Mouse (Mus musculus): ENCODE measurements at regions not wholly inside any gene's neighbourhood (a gene's known extent, or its start where the extent isn't known, plus 50 kb on each side); places are given as distances from the start of the nearest gene placed in this dataset.

- no peaks in the 10 kb centered on the region for H3K36me3 ChIP-seq (ENCODE audit: control insufficient read depth, insufficient read depth, low read length)
- no peak overlapping the region for H3K4me3 ChIP-seq
- no peak for TF ChIP-seq EP300 (IDR thresholded peaks at IDR 0.05; ENCODE audit: insufficient read depth, low read depth, low read length)
- no peak for TF ChIP-seq POLR2A (IDR thresholded peaks at IDR 0.05; ENCODE audit: insufficient read depth, low read depth, low read length)
- TF ChIP-seq CTCF (IDR thresholded peaks at IDR 0.05), result no peak
- H3K79me2 ChIP-seq (replicated peaks; ENCODE audit: control insufficient read depth, insufficient read depth, low read length), result no peaks in the 10 kb centered on the region
- no peaks in the 10 kb centered on the region for H3K27me3 ChIP-seq (ENCODE audit: control insufficient read depth, insufficient read depth, low read length)
- peaks cover 3% of the 10 kb centered on the region for H3K4me1 ChIP-seq (ENCODE audit: control insufficient read depth, insufficient read depth, low read length)
- intact Hi-C loops (cut with DNase I), result no loop called here
- WGBS, result 89% methylated on average over 8 of the region's 8 CpGs
- H3K27ac ChIP-seq, result no peak overlapping the region
- DNase-seq, result no peak
- no peak overlapping the region for H3K9ac ChIP-seq (ENCODE audit: low read depth, low read length)
Measured at GRCm38 (mm10) chr12:54456731-54457130, 199.6 kb downstream of the Sptssa start.

- Histone ChIP-seq H3K27me3 (ENCODE audit: control insufficient read depth, insufficient read depth, low read length) (no peaks in the 10 kb centered on the region), H3K9ac (ENCODE audit: low read depth, low read length) (no peak overlapping the region), H3K79me2 (replicated peaks; ENCODE audit: control insufficient read depth, insufficient read depth, low read length) (no peaks in the 10 kb centered on the region), H3K4me3 (no peak overlapping the region), H3K4me1 (ENCODE audit: control insufficient read depth, insufficient read depth, low read length) (peaks cover 3% of the 10 kb centered on the region), H3K27ac (no peak overlapping the region), H3K36me3 (ENCODE audit: control insufficient read depth, insufficient read depth, low read length) (no peaks in the 10 kb centered on the region)
- WGBS, result 78% methylated on average over 10 of the region's 10 CpGs
- intact Hi-C loops (cut with DNase I), result loop anchor here (5.0 kb wide), 1 partner anchor 47 kb away; no protein-coding TSS in a partner anchor
- peak in 1 of 2 experiments; percentile 14 for DNase-seq
- TF ChIP-seq POLR2A (IDR thresholded peaks at IDR 0.05; ENCODE audit: insufficient read depth, low read depth, low read length) (no peak), CTCF (IDR thresholded peaks at IDR 0.05) (no peak), EP300 (IDR thresholded peaks at IDR 0.05; ENCODE audit: insufficient read depth, low read depth, low read length) (no peak)
Measured at GRCm38 (mm10) chr12:54454606-54455005, 201.8 kb downstream of the Sptssa start.

GRCm38 (mm10) chr12:54453343-54453742, 203.0 kb downstream of the Sptssa start:
- H3K79me2 ChIP-seq (replicated peaks; ENCODE audit: control insufficient read depth, insufficient read depth, low read length), result no peaks in the 10 kb centered on the region
- H3K27ac ChIP-seq, result no peak overlapping the region
- H3K4me1 ChIP-seq (ENCODE audit: control insufficient read depth, insufficient read depth, low read length), result no peaks in the 10 kb centered on the region
- DNase-seq, result peak; percentile 40 to 47
- no peak for TF ChIP-seq EP300 (IDR thresholded peaks at IDR 0.05; ENCODE audit: insufficient read depth, low read depth, low read length)
- TF ChIP-seq CTCF (IDR thresholded peaks at IDR 0.05), result no peak
- TF ChIP-seq POLR2A (IDR thresholded peaks at IDR 0.05; ENCODE audit: insufficient read depth, low read depth, low read length), result no peak
- H3K4me3 ChIP-seq, result no peak overlapping the region
- 59% methylated on average over 4 of the region's 4 CpGs for WGBS
- intact Hi-C loops (cut with DNase I), result loop anchor here (5.0 kb wide), 1 partner anchor 46 kb away; no protein-coding TSS in a partner anchor
- H3K27me3 ChIP-seq (ENCODE audit: control insufficient read depth, insufficient read depth, low read length), result no peaks in the 10 kb centered on the region
- no peak overlapping the region for H3K9ac ChIP-seq (ENCODE audit: low read depth, low read length)
- H3K36me3 ChIP-seq (ENCODE audit: control insufficient read depth, insufficient read depth, low read length), result no peaks in the 10 kb centered on the region

- Histone ChIP-seq H3K36me3 (ENCODE audit: control insufficient read depth, insufficient read depth, low read length) (no peaks in the 10 kb centered on the region), H3K9ac (ENCODE audit: low read depth, low read length) (no peak overlapping the region), H3K4me3 (no peak overlapping the region), H3K27me3 (ENCODE audit: control insufficient read depth, insufficient read depth, low read length) (no peaks in the 10 kb centered on the region), H3K4me1 (ENCODE audit: control insufficient read depth, insufficient read depth, low read length) (no peaks in the 10 kb centered on the region), H3K79me2 (replicated peaks; ENCODE audit: control insufficient read depth, insufficient read depth, low read length) (no peaks in the 10 kb centered on the region), H3K27ac (no peak overlapping the region)
- 81% methylated on average over 10 of the region's 10 CpGs for WGBS
- TF ChIP-seq CTCF (IDR thresholded peaks at IDR 0.05), result no peak
- TF ChIP-seq EP300 (IDR thresholded peaks at IDR 0.05; ENCODE audit: insufficient read depth, low read depth, low read length), result no peak
- intact Hi-C loops (cut with DNase I), result loop anchor here (5.0 kb wide), 1 partner anchor 43 kb away; no protein-coding TSS in a partner anchor
- DNase-seq, result no peak
Measured at GRCm38 (mm10) chr12:54450369-54450768, 206.0 kb downstream of the Sptssa start.

GRCm38 (mm10) chr12:54448221-54448620, 208.2 kb downstream of the Sptssa start:
- 55% methylated on average over 2 of the region's 2 CpGs for WGBS
- Histone ChIP-seq H3K4me1 (ENCODE audit: control insufficient read depth, insufficient read depth, low read length) (no peaks in the 10 kb centered on the region), H3K79me2 (replicated peaks; ENCODE audit: control insufficient read depth, insufficient read depth, low read length) (no peaks in the 10 kb centered on the region), H3K36me3 (ENCODE audit: control insufficient read depth, insufficient read depth, low read length) (no peaks in the 10 kb centered on the region), H3K27ac (no peak overlapping the region), H3K4me3 (no peak overlapping the region), H3K27me3 (ENCODE audit: control insufficient read depth, insufficient read depth, low read length) (no peaks in the 10 kb centered on the region), H3K9ac (ENCODE audit: low read depth, low read length) (no peak overlapping the region)
- no peak for TF ChIP-seq CTCF (IDR thresholded peaks at IDR 0.05)
- intact Hi-C loops (cut with DNase I), result no loop called here
- DNase-seq, result no peak

GRCm38 (mm10) chr12:54447354-54447753, 209.0 kb downstream of the Sptssa start:
- Histone ChIP-seq H3K27me3 (ENCODE audit: control insufficient read depth, insufficient read depth, low read length) (no peaks in the 10 kb centered on the region), H3K4me3 (no peak overlapping the region), H3K79me2 (replicated peaks; ENCODE audit: control insufficient read depth, insufficient read depth, low read length) (no peaks in the 10 kb centered on the region), H3K36me3 (ENCODE audit: control insufficient read depth, insufficient read depth, low read length) (no peaks in the 10 kb centered on the region), H3K4me1 (ENCODE audit: control insufficient read depth, insufficient read depth, low read length) (no peaks in the 10 kb centered on the region), H3K27ac (no peak overlapping the region), H3K9ac (ENCODE audit: low read depth, low read length) (no peak overlapping the region)
- intact Hi-C loops (cut with DNase I), result no loop called here
- no peak for DNase-seq
- 55% methylated on average over 3 of the region's 3 CpGs for WGBS
- TF ChIP-seq CTCF (IDR thresholded peaks at IDR 0.05), result no peak
- no peak for TF ChIP-seq POLR2A (IDR thresholded peaks at IDR 0.05; ENCODE audit: insufficient read depth, low read depth, low read length)
- no peak for TF ChIP-seq EP300 (IDR thresholded peaks at IDR 0.05; ENCODE audit: insufficient read depth, low read depth, low read length)
